Mouse (Mus musculus): ENCODE data around the gene Gm5168. TPM values are rescaled to one million over a fixed set of nuclear protein-coding genes. Genes with fewer than 3 reads are reported as not detected.

The Gm5168 gene
- not detected for total RNA-seq (2023)

DNA sequence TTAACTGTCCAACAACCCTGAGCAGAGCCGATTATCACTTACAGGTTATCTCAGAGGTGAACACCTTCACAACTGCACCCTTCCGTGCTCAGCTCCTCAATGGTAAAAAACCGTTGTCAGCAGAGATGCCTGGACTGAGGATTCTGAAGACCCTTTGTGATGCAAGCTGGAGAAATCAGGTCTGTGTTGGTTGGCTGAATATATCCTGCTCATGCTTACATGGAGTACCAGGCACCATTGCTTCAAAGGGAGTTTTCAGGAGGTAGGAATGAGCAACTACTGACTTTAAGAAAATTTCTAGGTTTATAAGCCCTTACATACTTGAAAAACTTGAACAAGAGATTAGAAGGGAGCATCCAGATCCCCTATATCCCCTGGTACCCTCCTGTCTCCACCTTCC is at the start of gene Gm5168:
TSS of gene Gm5168 (minus strand) at position 101 of the 400 bp plus-strand sequence.

Other genes with a start within 250 kb of the Gm5168 start
- not detected for gene Gm2012, start 180.3 kb upstream of the Gm5168 start, total RNA-seq (2023)